Mouse (Mus musculus): ENCODE measurements at regions not wholly inside any gene's neighbourhood (a gene's known extent, or its start where the extent isn't known, plus 50 kb on each side); places are given as distances from the start of the nearest gene placed in this dataset.
A peak's percentile ranks its signal among the peaks of the same experiment; 100 is the strongest.

DNA sequence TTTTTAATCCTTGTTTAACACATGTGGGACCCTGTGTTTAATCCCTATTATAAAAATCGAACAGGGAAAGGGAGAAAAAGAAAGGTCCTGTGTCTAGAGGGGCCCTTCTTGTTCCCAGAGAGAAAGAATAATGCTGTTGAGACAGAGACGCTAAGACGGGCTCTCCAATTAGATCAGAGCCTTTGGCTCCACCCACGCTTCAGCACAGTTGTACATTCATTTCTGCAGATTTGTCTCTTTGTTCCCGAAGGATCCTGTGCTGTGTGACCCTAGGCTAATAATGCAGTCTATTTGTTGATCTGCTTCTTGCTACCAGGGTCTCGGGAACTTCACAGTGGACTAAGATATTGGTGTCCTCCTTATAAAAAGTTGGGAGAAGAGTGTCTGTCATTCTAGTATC is 92.0 kb downstream of the Cdc5l start:
- DNase-seq (ENCODE audit: low read depth, low spot score) = no peak

DNA sequence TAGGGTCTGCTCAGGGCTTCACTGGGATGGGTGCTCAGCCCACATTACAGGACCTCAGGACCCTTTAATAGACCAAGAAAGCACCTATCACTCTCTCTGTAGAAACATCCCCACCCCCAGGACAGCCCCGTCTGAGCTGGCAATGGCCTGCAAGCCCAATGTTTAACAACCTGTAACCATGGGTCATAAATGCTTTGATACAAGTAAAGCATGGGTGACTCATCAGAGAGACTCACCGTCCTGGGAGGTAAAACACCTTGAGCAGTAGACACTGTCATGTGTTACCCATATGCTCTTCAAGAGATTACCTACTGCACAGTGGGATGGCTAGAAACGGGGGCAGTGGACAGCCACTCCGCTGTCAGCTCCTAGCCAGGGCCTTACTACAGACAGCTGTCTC is 92.7 kb downstream of the Cdc5l start:
- DNase-seq (ENCODE audit: low read depth, low spot score) = no peak

DNA sequence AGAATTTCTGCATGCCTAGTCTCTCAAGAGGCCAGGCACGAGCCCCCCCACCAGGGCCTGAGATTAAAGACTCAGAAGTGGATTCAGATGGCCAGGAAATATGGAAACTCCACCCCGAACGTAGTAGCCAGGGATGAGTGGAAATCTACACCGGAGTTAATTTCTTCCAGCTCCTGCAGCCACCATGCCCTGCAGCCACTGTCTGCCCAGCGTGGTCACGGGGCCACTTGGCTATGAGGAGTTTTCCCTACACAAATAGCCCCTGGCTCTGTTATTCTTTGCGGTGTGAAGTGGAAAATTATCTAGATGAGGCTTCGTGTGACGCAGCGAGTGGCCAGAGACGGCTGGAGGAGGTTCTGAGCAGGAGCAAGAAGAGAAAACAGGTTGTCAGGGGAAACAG is 94.3 kb downstream of the Cdc5l start:
- DNase-seq (ENCODE audit: low read depth, low spot score) = no peak

DNA sequence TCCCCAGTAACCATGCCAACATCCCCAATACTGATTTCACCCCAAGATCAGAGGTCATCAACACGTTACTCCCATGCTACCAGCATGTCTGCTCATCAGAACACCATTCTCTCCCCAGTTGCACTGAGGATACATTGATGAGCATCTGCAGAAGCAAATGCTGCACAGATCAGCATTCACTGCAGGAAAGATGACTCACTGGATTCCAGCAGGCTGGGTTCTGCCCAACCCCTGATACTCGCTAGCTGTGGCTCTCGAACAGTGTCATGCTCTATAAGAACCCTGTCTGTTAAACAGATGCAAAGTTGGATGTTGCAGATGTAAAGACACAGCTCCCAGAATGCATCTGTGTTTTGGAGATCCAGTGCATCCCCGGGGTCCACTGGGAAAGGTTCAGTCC is 95.5 kb downstream of the Cdc5l start:
- DNase-seq (ENCODE audit: low read depth, low spot score) = no peak

DNA sequence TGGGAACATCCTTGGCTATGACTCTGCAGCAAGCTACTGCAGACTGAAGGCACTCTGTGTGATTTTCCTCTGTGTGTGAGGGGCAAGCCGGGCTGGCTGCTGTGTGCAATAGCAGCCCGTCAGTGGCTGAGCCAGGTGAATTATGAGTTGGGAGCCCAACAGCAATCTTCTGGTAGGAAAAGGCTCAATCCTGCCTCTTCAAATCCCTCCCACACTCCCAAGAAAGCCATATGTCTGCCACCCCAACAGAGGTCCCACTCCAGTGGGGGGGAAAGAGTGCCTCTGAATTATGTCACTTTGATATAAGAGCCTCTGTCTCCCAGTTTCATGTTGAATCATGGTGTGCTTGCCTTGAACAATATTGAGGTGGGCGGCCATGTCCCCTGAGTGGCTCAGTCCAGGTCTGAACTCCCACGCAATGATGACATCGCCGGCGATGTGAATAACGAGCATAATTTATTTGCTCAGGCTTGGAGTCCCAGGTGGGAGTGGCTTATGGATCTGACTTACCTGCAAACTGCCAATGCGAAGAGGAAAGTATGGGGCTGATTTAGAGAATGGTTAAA is 97.9 kb downstream of the Cdc5l start:
- DNase-seq (ENCODE audit: low read depth, low spot score) = no peak

DNA sequence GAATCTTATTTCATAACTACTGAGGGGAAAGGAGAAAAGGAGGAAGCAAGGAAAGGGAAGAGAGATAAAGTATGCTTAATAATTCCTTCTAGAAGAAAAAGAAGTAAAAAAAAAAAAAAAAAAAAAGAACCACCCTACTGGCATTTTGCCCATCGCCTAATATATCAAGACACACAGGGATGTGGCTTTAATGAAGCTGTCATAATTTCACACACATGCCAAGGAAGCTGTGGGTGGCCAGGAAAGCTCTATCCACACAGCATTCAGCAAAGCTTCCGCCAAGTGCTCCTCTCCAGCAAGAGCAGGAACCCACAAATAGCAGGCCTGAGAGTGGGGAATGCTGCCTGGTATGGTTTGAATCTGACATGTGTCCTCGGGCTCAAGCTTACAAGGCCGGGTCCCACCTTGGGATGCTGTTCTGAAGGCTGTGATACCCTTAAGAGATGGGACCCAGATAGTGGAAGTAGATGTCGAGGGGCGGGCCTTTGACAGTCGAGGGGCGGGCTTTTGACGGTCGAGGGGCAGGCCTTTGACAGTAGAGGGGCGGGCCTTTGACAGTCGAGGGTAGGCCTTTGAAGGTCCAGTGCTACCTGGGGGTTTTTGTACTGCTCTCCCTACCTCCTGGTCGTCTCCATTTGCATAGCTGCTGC is 98.7 kb downstream of the Cdc5l start:
- peak; percentile 21 for DNase-seq (ENCODE audit: low read depth, low spot score)

DNA sequence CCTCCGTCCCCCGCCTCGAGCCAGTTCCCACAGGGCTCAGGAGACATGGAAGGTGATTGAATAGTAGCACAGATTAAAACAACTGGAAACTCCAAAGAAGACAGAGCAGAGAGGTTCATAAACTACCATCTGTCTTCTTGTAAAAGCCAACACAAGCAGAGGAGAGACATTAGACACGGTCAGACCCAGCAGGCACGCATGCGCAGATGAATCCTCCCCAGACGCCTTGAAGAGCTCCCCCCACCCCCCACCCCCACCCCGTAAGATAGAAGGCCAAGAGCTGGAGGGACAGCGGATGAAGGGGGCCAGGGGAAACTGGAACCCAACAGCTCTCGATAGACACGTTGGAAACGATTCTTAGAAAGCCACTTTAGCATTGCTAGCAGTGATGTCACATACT is 101.2 kb downstream of the Cdc5l start:
- no peak for DNase-seq (ENCODE audit: low read depth, low spot score)

DNA sequence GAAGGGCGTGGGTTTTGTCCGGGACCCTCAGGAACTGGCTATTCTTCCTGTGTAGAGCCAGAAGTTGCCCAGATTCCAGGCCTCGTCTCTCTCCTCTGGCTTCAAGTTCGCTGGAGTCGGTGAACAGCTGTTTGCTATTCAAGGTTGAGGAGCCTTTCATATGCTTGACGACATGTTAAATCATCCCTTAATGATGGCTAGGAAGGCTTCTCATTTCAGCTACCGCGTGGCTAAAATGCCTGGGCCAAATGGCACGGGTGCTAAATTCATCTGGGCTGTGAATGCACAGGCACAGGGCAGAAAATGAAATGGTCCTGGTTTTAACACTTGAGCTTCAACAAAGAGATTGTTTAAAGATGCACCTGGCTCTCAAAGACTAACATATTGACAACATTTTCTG is 104.3 kb downstream of the Cdc5l start:
- no peak for DNase-seq (ENCODE audit: low read depth, low spot score)

DNA sequence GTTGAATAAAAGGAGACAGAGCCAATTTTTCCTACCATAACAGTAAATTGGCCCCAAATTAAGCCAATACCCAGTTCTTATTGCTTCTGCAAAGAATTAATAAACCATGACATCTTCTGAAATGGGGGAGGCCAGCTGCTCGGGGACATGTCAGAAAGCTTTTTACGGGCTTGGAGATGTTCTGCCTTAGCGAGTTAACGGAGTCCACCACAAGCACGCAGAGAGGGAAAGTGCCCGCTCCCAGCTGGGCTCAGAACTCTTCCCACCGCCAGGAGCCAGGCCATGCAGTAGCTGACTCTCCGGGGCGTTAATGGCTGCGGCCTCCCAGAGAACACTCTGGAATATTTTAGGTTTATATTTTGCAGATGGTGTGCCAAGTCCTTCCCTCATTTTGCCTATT is 106.8 kb downstream of the Cdc5l start:
- no peak for DNase-seq (ENCODE audit: low read depth, low spot score)

DNA sequence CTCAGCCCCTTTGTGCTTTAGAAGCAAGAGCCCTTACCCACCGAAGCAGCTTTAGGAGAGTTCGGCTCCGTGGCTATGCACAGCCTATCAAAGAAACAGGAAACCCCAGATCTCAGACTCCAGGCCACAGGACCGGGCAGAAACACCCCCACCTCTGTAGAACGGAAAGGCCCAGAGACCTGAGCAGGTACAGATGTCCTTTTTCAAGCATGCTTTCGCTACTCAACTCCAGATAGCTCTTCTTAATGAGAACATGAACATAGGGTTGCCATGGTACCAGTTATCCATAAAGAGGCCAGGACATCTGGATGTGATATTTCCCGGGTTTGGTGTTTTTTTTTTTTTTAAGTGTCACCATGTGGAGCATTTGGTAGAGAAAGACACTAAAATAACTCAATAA is 107.4 kb downstream of the Cdc5l start:
- no peak for DNase-seq (ENCODE audit: low read depth, low spot score)

DNA sequence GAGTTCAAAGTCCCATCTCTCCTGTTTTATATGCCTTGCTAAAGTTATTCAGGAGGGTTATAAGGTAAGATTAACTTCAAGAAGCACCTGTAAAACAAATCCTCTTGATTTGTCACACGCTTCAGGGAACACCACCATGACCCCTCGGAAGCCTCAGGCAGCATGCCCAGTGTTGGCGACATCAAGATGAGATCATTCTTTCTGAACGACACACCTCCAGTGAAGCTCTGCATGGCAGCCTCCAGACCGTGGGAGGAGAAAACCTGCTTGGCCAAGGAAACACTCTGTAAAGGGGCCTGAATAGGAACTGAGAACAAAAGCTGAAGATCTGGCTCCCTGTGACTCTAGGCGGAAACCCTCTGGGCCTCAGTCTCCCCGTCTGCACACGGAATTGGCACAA is 110.7 kb downstream of the Cdc5l start:
- no peak for DNase-seq (ENCODE audit: low read depth, low spot score)

DNA sequence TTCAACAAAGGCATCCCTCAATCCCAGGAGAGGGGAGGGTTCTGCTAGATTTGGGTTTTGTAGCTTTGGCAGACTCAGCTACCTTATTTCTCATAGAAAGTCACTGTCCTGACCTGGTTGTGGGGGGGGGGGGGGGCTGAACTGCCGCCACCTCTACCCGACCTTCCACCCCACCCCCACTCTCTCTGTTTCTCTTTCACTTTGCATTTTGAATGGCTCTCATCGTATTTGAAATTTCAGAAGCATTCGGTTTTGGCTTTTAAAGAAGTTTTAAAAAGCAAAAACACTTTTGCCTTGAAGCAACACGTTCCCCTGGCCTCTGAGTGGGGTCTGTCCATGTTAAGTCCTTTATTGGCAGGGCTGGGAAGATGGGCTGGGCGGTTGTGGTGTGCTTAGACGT is 113.5 kb downstream of the Cdc5l start:
- no peak for DNase-seq (ENCODE audit: low read depth, low spot score)

DNA sequence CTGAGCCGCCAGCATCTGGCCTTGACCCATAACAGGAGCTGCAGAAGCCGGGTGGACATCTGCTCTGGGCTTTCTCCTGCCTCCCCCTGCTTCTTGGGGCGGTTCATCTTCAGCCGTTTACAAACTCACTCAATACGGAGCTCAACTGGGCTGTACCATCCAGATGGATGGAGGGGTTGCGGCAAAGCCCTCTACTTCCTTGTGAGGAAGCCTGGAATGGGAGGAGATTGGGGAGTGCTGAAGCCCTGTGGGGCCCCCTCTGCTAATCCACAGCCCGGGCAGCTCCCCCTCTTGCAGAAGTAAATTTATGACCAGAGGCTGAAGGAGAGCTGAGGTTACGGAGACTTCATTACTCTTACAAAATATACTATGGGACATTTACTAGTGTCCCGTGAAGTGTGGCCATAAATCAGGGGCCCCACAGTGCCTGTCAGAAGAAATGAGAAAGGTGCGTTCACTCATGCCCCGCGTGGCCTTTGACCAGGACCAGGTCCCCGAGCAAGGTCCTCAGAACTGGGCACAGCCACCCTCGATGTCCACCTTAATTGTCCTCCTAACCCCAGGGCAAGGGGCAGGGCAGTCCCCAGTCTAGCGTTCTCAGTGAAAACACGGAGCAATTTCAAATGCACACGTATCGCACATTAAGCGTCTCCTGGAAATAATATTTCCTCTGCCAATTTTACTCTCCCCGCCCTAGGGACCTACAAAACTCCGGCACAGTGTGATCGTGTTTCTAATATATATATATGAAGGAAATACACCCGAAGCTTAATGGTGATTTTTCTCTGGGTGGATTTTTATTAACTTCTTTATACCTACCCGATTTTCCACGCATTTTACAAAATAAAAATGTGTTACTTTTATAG is 115.1 kb downstream of the Cdc5l start:
- no peak for DNase-seq (ENCODE audit: low read depth, low spot score)

DNA sequence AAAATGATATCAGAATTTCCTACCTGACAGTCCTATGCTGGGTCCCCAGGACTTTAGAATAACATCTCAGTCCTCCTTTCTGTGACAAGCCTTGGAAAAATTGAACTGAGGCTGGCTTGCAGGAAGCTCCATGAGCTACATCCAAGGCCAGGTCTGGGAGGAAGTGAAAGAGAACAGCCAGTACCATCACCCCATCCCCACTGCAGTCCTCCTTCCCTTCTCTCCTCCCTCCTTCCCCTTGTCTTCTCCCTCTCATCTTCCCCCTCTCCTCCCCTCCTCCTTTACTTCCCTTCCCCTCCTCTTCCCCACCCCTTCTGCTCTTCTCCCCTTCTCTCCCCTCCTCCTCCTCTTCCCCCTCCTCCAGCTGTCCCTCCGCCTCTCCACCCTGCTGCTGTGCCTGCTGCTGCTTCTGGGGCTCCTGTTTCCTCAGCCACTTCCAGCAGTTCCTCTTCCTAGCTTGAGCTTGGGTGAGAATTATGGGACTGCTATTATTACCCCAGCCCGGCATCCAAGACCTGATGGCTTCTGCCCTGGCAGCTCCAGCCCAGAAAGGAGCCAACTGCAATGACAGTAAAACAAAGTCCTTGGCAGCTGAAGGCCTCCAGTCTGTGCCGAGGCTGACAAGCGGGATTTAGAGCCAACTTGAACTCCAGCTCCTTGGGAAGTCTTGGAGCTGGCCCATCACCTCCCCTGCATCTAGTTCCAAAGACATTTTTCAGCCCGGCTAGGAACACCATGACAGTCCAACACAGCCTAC is 120.8 kb downstream of the Cdc5l start:
- DNase-seq (ENCODE audit: low read depth, low spot score) = no peak

DNA sequence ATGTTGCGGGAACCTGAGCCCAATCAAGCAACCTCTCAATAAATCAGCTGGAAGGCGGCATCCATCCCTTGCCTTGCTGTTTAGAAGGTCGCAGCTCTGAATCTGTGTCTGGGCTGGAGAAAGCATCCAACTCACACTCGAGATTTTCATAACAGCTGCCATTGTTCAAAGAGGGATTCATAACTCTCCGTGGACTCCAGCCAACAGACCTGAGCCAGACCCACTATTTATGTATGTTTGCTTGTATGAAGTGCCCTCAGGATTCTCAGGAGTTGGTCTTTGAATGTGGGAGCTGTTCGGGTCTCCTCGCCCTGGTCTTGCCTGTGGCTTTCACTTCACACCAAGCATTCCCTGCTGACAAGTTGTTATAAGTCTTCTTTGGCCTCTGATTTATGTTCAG is 127.0 kb downstream of the Cdc5l start:
- no peak for DNase-seq (ENCODE audit: low read depth, low spot score)

DNA sequence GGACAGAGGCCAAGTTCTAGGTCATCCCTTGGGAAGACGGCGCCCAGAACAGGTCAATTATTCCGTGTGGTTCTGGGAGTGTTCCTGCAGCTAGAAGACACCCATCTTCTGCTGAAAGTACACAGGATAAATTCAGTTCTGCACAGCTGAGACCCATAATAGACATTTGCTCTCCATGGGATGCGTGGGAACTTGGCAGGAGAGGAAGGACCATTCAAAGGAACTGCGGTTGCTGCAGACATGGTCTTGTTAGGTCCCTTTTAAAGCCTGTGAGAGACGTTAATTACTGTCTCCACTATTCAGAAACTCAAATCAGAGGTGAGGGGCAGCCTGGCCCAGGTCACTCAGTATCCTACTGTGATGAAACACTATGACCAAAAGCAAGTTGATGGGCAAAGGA is 130.4 kb downstream of the Cdc5l start:
- DNase-seq (ENCODE audit: low read depth, low spot score) = no peak

DNA sequence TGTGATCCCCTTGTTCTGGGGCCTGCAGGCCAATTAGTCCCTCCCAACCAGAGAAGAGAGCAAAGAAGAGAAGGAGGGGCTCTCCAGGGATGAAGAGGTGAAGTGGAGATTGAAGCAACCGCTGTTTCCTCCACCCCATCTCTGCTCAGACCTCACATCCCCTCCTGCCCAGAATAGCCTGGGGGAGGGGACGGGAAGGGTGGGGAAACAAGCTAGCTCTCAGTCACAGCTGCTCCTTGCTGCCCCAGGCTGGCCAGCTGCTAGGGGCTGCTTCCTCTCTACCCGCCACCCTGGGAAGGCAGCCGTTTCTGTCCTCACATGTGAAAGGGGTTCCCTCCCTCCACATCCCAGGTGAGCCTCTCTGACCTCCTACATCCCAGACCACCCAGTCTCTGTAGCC is 135.2 kb downstream of the Cdc5l start:
- no peak for DNase-seq (ENCODE audit: low read depth, low spot score)

DNA sequence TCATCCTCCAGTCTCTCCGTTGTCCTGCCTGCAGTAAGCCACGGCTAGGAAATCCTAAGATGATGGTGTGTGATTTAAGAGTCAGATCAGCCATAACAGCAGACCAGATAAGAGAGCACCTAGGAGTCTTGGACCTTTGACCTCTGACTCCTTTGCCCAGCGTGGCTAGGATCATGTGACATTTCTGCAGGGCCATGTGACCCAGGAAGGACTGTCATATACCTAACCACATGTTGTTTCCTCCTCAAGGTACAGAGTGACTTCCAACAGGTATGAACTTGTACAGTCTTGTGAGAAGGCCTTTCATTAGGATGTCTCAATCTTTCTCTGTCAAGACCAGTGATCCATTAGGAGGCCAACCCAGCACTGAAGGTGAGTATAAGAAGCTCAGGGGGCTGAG is 135.7 kb downstream of the Cdc5l start:
- no peak for DNase-seq (ENCODE audit: low read depth, low spot score)

DNA sequence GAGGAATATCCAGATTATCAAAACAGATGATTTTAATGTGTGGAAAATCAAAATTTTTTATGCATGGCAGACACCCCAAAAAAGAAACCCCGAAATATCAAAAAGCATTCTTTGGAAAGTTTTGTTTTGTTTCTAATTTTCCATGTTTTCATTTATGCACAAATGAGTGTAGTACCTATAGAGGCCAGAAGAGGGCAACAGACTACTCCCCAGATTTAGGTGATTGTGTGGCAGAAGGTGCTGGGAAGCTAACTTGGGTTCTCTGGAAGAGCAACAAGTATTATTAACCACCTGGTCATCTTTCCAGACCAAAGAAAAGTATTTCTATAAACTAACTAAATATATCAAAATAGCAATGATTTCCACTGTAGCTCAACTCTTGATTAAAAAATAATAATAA is 137.2 kb downstream of the Cdc5l start:
- DNase-seq (ENCODE audit: low read depth, low spot score) = peak; percentile 51

DNA sequence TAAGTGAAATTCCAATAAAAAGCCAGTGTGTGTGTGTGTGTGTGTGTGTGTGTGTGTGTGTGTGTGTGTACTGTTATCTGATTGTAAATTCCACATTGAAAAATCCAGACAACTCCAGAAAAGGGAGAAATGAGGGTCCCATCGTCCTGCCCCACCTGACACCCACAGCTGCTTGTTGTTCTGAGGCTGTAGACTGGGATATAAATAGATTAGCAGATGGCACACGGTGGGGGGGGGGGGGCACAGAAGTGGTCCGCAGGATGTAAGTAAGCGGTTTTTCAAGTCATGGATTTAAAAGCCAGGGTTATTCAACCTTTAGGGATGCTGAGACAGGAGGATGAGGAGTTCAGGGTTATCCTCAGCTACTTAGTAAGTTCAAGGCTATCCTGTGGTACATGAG is 138.7 kb downstream of the Cdc5l start:
- no peak for DNase-seq (ENCODE audit: low read depth, low spot score)

DNA sequence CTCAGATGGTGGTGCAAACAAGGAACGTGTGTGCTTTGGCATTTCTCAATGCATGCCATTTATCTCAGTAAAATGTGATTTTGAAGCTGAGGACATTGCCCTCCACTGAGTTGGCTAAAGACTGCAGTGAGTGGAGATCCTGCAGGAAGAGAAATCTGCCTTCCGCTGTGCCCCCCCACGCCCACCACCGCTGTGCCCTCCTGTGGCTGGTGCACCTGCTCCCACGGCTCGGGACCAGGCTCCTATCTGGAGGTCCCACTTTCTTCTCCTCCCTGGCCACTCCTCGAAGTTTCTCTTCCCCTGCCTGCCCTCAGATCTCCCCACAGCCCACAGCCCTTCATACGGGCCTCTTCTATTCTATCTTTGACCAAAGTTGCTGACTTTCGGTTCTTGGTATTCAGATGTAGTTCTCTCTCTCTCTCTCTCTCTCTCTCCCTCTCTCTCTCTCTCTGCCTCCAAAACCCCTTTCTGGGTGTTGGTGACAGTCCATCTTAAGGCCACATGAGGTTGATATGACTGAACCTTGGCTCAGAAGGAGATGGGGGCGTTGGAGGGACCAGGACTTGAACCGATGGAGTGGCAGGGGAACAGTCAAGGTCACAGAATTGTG is 139.2 kb downstream of the Cdc5l start:
- DNase-seq (ENCODE audit: low read depth, low spot score) = no peak

DNA sequence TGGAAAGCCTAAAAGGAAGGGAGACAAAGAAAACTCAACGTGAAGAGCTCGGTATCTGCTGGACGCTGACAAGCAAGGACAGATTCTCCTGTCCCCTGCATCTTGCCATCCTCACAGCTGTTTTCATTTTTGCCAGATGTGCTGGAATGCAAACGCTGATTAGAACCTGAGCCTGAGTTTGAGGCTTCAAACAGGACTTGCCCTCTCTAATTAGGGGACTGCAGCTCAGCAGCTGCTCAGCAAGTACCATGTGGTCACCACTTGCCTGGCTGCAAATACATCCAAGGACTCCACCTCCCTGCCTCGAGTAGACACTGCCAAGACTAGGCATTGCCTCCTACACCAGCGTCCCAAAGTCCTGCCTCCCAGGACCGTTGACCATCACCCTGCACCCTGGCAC is 140.7 kb downstream of the Cdc5l start:
- DNase-seq (ENCODE audit: low read depth, low spot score) = no peak
